Mouse (Mus musculus) heart, postnatal 0 days (tissue): ENCODE data around the gene Kif19a. TPM values are rescaled to one million over a fixed set of nuclear protein-coding genes. Genes with fewer than 3 reads are reported as not detected.

ENCODE experiments used
- ATAC-seq: fragments of 200-750 bp; cut with Nextera tagmentation; 2 replicates; pipeline ENCODE4 v1.8.0; 2017; ENCODE audit warnings: low read depth, moderate number of reproducible peaks, moderate library complexity; ENCODE audit not compliant: insufficient read depth
- DNase-seq: peaks from one replicate; pipeline ENCODE4 v3.0.0-alpha.2; 2016; ENCODE audit warnings: low spot score
- H3K27ac ChIP-seq: fragments of 300-500 bp; sonication (generic); 2 replicates; pipeline ENCODE4 v1.5.1; 2014; ENCODE audit warnings: low read depth, mild to moderate bottlenecking
- H3K27me3 ChIP-seq: fragments of 300-500 bp; sonication (generic); 2 replicates; pipeline ENCODE4 v1.6.1; 2014; ENCODE audit warnings: low read length, mixed read lengths; ENCODE audit not compliant: control insufficient read depth, insufficient read depth
- H3K36me3 ChIP-seq: fragments of 300-500 bp; sonication (generic); replicated peaks from 2 replicates; pipeline ENCODE4 v1.6.1; 2014; ENCODE audit warnings: low read length, mixed read lengths; ENCODE audit not compliant: control insufficient read depth, insufficient read depth
- H3K4me1 ChIP-seq: fragments of 300-500 bp; sonication (generic); 2 replicates; pipeline ENCODE4 v1.6.1; 2014; ENCODE audit warnings: antibody characterized with exemption; ENCODE audit not compliant: control insufficient read depth, insufficient read depth
- H3K4me2 ChIP-seq: fragments of 300-500 bp; sonication (generic); 2 replicates; pipeline ENCODE4 v1.6.1; 2014; ENCODE audit warnings: low read depth, mild to moderate bottlenecking, low read length, moderate library complexity
- H3K4me3 ChIP-seq: fragments of 300-500 bp; sonication (generic); 2 replicates; pipeline ENCODE4 v1.5.1; 2014; ENCODE audit warnings: low read depth, low read length
- H3K9ac ChIP-seq: fragments of 300-500 bp; sonication (generic); replicated peaks from 2 replicates; pipeline ENCODE4 v1.6.1; 2014; ENCODE audit warnings: low read depth, low read length, mixed read lengths
- H3K9me3 ChIP-seq: fragments of 300-500 bp; sonication (generic); replicated peaks from 2 replicates; pipeline ENCODE4 v1.6.1; 2016; ENCODE audit warnings: low read length; ENCODE audit not compliant: control insufficient read depth
- CTCF ChIP-seq: IDR thresholded peaks from 2 replicates; pipeline ENCODE4 v1.5.1; 2016; ENCODE audit warnings: antibody characterized with exemption, control low read depth, low read depth
- EP300 ChIP-seq: IDR thresholded peaks from 2 replicates; pipeline ENCODE4 v1.6.1; 2016; ENCODE audit warnings: antibody characterized with exemption, low read depth
- WGBS: fragments of 180-500 bp; shearing (Covaris S2); extraction: QIAGEN DNeasy Blood & Tissue Kit; methylation state at CpG from one replicate; pipeline ENCODE4 v1.1.7; 2014; 5-methylcytosine and 5-hydroxymethylcytosine counted together
- polyA plus RNA-seq: library from polyadenylated mRNA; unstranded; fragments of >200 nt; fragmentation: Nextera tagmentation; extraction: Ambion mirVana; gene quantifications from 2 replicates; pipeline ENCODE4 v1.2.1, GENCODE M21; 2015
- total RNA-seq: library from RNA; depleted of rRNA; stranded (reverse); fragments of >200 nt; gene quantifications from 2 replicates; pipeline ENCODE4 v1.2.3, GENCODE M21; 2014; ENCODE audit warnings: low replicate concordance; rRNA removed

Gene Kif19a
- 2.7 TPM in 1 of 2 replicates, not detected in the other for total RNA-seq
- polyA plus RNA-seq = 0.08 and 0.14 TPM in 2 replicates

DNA sequence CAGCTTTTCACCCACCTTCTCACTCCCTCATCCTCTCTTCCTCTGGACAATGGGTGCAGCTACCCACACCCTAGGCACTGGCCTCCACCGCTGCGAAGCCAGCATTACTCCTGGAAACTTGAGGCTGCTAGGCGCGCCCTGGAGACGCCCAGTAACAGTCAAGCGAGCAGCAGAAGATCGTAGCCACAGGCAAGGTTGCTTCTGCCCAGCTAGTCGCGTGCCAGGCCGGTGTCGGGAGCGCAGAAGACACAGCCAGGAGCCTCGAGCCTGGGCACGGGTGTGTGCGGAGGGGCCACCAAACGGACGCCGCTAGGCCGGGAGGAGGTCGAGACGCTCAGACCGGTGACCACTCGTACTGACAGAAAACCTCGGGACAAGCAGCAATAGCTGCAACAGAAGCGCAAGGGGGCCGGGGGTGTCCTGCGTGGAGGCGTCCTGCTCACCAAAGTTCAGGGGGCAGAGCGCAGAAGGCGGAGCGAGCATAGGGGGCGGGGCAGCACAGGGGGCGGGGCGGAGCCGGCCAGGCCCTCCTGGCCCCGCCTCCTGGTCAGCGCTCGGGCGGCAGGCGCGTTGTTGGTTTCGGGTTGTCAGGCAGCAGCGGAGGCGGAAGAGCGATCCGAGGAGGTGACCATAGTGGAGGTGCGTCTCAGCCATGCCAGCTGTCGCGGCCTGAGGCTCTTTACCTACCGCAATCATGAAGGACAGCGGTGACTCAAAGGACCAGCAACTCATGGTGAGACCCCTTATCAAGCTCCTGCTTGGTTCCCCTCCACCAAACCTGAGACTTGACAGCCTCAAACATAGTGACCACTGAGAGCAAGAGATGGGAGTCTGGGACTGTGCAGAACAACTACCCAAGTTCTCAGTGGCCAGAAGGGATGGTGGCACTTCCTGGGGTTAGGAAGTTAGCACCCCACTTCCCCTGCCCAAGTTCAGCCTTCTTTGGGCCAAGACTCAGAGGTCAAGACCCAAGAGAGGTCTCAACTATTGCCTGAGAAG lies at the start of gene Kif19a:
Gene Kif19a, plus strand, starts transcription at position 569 of the 999 bp plus-strand sequence.
- Histone ChIP-seq H3K27me3 (peaks cover 28% of the 10 kb centered on the region), H3K4me2 (peak within 1 kb of the TSS; percentile 75), H3K9me3 (no peaks in the 10 kb centered on the region), H3K4me3 (peak within 1 kb of the TSS; percentile 43), H3K9ac (no peak within 1 kb of the TSS), H3K4me1 (no peaks in the 10 kb centered on the region), H3K36me3 (no peaks in the 10 kb centered on the region), H3K27ac (no peak within 1 kb of the TSS)
- DNase-seq (peak; percentile 48), ATAC-seq (peak; percentile 88)
- WGBS = 5% methylated on average over 48 of the region's 51 CpGs
- TF ChIP-seq EP300 (no peak), CTCF (no peak)

DNA sequence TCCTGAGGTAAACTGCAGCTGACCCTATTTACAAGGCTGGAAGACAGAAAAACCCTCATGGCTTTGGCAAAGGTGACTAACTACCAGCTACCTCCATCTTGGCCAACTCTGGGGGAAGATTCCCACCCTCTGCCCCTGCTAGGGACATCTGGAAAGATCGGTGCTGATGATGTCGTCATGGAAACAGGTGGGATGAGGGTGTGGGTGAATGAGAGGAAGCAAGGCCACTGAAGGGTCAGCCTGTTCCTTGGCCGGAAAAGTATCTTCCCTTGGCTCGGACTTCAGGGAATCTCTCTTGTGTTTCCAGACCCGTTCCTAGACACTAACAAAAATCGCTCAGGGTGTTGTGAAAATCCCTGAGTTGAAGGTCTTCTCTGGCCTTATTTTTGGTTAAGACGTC lies 49.7 kb upstream of the Kif19a start:
- TF ChIP-seq EP300 (no peak), CTCF (no peak)
- Histone ChIP-seq H3K4me1 (no peaks in the 10 kb centered on the region), H3K4me3 (no peak overlapping the region), H3K9me3 (no peaks in the 10 kb centered on the region), H3K9ac (no peak overlapping the region), H3K36me3 (no peaks in the 10 kb centered on the region), H3K27ac (no peak overlapping the region), H3K27me3 (no peaks in the 10 kb centered on the region), H3K4me2 (no peak overlapping the region)
- ATAC-seq = no peak
- WGBS = 63% methylated on average over 7 of the region's 7 CpGs
- DNase-seq = no peak

DNA sequence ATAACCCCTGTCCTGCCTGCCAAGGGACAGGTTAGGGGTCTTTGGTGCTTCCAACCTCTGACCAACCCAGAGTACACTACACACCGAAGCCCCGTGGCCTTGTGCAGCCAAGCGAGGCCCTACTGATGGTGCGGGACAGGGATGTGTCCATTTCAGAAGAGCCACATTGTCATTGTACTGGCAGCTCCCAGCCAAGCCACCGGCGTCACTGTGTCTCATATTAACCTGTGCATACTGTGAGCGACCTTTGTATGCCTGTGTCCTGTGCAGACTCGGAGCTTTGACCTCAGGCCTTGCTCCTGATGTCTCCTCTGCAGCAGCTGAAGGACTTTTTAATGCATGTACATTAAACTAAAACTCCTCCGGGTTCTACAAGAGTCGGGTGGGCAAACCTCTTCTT lies 44.7 kb upstream of the Kif19a start:
- no peak overlapping the region for H3K27ac ChIP-seq
- H3K36me3 ChIP-seq = no peaks in the 10 kb centered on the region
- TF ChIP-seq CTCF (no peak), EP300 (no peak)
- ATAC-seq (no peak), DNase-seq (no peak)
- 89% methylated on average over 10 of the region's 10 CpGs for WGBS
- no peak overlapping the region for H3K9ac ChIP-seq
- H3K27me3 ChIP-seq = no peaks in the 10 kb centered on the region
- no peaks in the 10 kb centered on the region for H3K9me3 ChIP-seq
- H3K4me1 ChIP-seq = no peaks in the 10 kb centered on the region
- no peak overlapping the region for H3K4me2 ChIP-seq
- no peak overlapping the region for H3K4me3 ChIP-seq

DNA sequence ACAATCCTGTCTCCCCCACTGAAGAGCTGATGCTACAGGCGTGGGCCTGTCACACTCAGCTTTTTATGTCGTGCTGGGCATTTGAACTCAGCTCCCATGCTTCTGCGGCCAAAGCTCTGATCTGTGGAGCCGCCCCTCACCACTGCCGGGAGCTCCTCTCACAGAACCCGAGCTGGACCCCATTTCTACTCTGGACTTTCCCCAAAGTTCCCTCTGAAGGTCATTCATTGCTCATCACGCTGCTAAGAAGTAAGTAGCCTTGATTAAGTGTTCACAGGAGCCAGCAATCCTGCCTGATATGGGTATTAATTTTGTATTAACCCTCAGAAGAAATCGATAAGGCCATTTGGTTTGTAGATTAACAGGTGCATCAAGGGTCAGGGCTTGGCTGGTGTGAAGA lies 42.8 kb upstream of the Kif19a start:
- Histone ChIP-seq H3K4me3 (no peak overlapping the region), H3K36me3 (no peaks in the 10 kb centered on the region), H3K4me1 (no peaks in the 10 kb centered on the region), H3K9me3 (no peaks in the 10 kb centered on the region), H3K27me3 (no peaks in the 10 kb centered on the region), H3K4me2 (no peak overlapping the region), H3K27ac (no peak overlapping the region), H3K9ac (no peak overlapping the region)
- TF ChIP-seq CTCF (no peak), EP300 (no peak)
- DNase-seq (no peak), ATAC-seq (no peak)
- 74% methylated on average over 8 of the region's 8 CpGs for WGBS

DNA sequence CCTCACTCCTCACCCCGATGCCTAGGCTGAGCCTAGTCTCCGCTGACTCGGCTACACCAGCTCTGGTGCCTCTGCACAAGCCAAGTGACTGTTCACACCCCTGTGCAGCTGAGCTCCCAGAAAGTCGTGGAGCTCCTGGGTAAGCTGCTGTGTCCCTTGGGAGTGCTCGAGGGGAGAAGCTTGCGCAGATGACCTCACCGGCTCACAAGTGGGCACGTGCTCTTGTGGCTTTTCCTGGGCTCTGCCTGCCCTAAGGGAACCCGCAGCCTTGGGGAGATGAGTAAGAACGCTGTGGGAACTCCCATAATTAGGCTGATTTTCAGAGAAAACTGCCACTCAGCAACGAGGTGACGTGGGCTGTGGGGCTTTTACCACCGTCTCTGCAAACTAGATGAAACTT lies 42.2 kb upstream of the Kif19a start:
- no peak overlapping the region for H3K4me2 ChIP-seq
- H3K9me3 ChIP-seq = no peaks in the 10 kb centered on the region
- H3K4me3 ChIP-seq = no peak overlapping the region
- H3K9ac ChIP-seq = no peak overlapping the region
- 58% methylated on average over 13 of the region's 13 CpGs for WGBS
- H3K4me1 ChIP-seq = no peaks in the 10 kb centered on the region
- ATAC-seq (no peak), DNase-seq (no peak)
- H3K27me3 ChIP-seq = no peaks in the 10 kb centered on the region
- no peaks in the 10 kb centered on the region for H3K36me3 ChIP-seq
- no peak overlapping the region for H3K27ac ChIP-seq
- TF ChIP-seq CTCF = no peak
- TF ChIP-seq EP300 = no peak
